Mouse (Mus musculus) 3134 (cell line): Measurements from ENCODE around the gene Abca4.

Experiments
- DNase-seq: peaks from one replicate; pipeline ENCODE4 v3.0.0-alpha.2; 2011; ENCODE audit warnings: low spot score; ENCODE audit not compliant: insufficient read length; ENCODE audit errors: extremely low read depth

Gene Abca4

GRCm38 (mm10) chr3:122107643-122108194 is 63.5 kb downstream of the Abca4 start:
- no peak for DNase-seq

DNA sequence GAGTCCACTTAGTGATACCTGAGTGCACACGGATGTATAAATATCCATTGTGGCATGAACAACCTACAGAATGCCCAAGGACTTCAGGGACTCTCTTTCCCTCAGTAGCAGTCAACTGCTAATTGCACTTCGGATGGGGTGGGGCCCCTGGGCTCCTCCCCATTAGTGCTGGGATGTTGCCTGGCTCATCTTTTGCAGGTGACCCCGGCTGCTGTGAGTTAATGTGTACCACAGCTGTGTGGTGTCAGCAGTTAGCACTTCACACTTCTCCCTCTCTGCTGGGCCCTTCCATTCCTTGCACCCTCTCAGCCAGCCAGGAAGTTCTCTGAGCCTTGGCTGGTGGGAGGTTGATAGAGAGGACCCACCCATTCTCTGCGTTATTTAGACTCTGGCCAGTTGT is 65.2 kb downstream of the Abca4 start:
- no peak for DNase-seq

- no peak for DNase-seq
Observed at GRCm38 (mm10) chr3:122111141-122111981, 67.1 kb downstream of the Abca4 start.

- no peak for DNase-seq
Observed at GRCm38 (mm10) chr3:122118651-122119214, 74.5 kb downstream of the Abca4 start.

GRCm38 (mm10) chr3:122119733-122120132 is 75.5 kb downstream of the Abca4 start:
- no peak for DNase-seq

- DNase-seq, result no peak
Observed at GRCm38 (mm10) chr3:122120217-122120616, 76.0 kb downstream of the Abca4 start.

GRCm38 (mm10) chr3:122122127-122122663 is 78.0 kb downstream of the Abca4 start:
- peak; percentile 81 for DNase-seq

GRCm38 (mm10) chr3:122122838-122123237 is 78.6 kb downstream of the Abca4 start:
- peak; percentile 72 for DNase-seq

DNA sequence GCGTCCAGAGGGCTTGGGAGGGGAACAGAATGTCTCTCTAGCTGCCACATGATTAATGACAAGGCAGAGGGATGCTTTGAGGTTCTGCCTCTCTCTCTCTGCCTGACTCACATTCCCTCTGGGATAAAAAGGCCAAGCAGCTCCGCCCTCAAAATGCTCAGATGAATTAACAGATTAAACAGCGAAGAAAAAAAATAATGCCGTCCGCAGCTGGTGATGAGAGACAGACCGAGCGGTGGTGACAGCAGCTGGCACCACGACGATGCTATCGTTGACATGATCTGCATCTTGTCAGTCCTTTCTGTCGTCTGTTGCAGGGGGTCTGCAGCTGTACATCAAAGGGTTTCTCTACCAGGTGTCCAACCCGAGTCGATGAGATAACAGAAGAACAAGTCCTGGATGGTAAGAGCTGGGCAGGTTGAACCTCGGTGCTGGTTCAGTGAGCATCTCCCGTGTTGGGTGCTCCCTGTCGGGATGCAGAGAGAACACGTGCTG is 84.8 kb downstream of the Abca4 start:
- no peak for DNase-seq

GRCm38 (mm10) chr3:122130771-122131170 is 86.5 kb downstream of the Abca4 start:
- DNase-seq, result peak; percentile 50

GRCm38 (mm10) chr3:122131633-122132032 is 87.4 kb downstream of the Abca4 start:
- no peak for DNase-seq

GRCm38 (mm10) chr3:122133255-122133654 is 89.0 kb downstream of the Abca4 start:
- DNase-seq, result no peak

DNA sequence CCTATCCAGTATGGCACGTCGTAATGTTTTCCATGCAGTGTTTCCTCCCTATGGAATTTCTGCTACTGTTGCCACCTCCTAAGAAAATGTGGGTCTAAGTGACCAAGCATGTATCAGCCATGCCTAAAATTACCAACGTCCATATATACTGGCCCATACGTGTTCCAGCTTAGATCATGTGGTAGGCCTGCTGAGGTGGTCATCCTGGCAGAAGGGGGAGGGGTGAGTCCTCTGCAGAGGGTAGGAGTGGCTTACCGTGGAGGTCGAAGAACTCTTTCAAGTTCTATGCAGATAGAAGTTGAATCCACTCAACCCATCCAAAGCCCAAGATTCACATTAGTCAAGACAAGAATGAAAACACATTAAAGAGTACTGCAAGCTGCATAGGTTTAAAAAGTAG is 89.6 kb downstream of the Abca4 start:
- DNase-seq, result no peak

DNA sequence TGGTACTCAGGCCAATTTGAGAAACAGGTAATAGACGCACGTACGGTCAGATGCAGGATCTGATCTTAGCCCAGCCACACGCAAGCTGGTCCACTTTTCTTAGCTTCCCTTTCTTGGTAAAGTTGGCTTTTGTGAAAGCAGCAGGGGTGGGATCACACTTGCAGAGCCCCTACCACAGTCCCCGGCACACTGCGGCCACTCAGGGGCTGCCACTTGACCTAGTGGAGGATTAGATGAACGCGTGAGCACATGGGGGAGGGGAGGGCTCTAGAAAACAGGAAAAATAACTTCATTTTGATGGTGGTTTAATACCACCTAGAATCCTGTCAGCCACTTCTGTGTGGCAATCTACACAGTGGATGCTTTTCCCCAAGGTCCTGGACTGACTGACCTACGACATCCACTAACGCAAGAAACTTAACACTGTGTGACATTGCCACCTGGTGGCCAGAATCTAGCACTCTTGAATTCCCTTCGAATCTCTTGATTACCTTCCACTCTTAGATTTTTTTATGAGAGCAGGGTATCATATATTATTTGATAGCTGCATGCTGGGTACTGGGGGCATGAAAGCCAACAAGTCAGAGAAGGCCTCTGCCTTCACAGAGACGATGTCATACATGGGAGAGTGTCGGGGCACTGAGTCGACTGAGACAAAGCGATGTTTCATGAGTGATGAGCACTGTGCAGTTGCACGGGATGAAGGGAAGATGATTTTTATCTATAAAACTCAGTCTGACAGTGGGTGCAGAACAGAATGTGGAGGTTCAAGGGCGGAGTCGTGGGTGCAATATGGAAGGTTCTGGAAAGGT is 96.6 kb downstream of the Abca4 start:
- DNase-seq, result no peak

DNA sequence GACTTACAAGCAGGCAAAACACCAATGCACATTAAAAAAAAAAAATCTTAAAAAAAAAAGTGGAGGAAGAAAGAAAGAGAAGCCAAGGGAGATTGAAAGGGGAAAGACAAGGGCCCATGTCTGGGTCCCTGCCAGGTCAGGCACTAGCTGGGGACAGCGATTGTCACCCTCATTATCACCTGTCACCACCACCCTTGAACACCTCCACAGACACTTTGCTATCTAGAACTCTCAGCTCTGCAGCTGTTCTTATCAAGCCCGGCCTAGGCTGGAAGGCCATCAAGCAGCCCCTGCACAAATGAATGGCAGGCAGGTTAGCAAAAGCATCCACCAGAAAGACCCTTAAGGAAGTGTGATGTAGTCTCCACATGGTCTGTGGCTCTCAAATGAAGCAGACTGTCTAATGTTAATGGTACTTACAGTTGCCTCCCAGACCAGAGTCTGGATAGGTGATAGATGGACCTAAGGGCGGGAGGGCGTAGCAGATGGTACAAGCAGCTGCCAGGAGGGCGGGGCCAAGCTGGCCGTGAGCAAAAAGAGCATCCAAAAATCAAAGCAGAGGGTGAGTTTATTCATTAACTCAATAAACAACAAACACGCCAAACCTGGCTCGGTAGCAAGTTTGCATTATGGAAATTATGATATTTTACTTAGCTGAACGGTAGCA is 98.1 kb downstream of the Abca4 start:
- DNase-seq, result no peak

DNA sequence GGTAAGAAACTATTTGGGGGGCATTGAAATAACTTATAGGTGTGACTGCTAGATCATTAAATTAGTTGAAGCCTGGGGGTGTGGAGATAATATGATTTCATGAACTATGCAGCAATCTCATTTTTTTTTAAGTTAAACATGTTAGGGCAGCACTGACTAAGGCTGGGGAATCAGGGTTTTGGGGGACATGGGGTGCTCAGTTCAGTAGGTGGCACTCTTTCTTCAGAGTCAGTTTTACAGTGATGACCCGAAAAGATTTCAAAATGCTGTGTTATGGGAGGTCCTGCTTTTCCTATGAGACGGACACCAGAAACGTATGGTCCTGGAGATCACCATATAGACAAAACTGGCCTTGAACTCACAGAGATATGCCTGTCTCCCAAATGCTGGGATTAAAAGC is 99.2 kb downstream of the Abca4 start:
- no peak for DNase-seq

DNA sequence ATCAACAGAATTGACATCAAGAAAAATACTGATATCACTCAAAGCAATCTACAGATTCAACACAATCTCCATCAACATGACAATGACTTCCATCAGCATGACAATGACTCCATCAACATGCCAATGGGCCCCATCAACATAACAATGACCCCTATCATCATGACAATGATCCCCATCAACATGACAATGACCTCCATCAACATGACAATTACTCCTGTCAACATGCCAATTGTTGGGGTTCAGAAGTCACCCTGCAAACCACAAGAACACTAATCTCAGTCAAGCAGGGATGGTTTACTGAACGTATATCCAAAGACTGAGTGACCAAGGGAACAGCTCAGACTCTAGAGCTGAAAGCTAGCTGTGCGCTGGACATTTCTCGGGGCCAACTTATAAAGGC is 101.2 kb downstream of the Abca4 start:
- no peak for DNase-seq

DNA sequence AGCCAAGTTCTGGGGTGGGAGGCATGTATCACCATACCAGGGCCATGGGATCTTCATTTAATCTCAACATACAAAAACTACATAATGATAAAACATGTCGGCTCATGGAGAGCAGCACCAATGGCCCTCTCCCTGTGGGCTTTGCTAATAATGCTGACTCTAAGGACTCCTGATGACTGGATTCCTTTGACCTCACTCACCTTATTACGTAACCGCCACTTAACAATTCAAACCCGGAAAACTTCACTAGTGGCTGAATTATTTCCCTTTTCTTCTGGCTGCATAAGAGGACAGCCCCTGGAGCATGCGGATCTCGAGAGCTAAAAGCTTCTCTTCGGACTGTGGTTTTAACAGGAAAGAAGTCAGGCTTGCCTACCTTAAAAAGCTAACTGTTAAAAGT is 106.6 kb downstream of the Abca4 start:
- no peak for DNase-seq

- no peak for DNase-seq
Observed at GRCm38 (mm10) chr3:122152431-122152830, 108.2 kb downstream of the Abca4 start.

GRCm38 (mm10) chr3:122154080-122154479 is 109.8 kb downstream of the Abca4 start:
- no peak for DNase-seq
